Mouse (Mus musculus): ENCODE data around the gene Apeh. TPM values are rescaled to one million over a fixed set of nuclear protein-coding genes. Genes with fewer than 3 reads are reported as not detected.

Apeh gene
- 139 TPM for polyA plus RNA-seq (2017; shearing (Covaris generic))

GRCm38 (mm10) chr9:108094184-108094941, at the start of gene Apeh:
TSS of gene Apeh (minus strand) at chr9:108094606.

GRCm38 (mm10) chr9:108082988-108083431, 11.4 kb downstream of the Apeh start, which contains the start of gene Rnf123:
TSS of gene Rnf123 (minus strand) at chr9:108083346.

GRCm38 (mm10) chr9:108080168-108080567, 14.2 kb downstream of the Apeh start, which contains the start of gene Mst1:
TSS of gene Mst1 (plus strand) at chr9:108080436.

GRCm38 (mm10) chr9:108052885-108053664, 41.3 kb downstream of the Apeh start, which contains the start of gene Amigo3:
TSS of gene Amigo3 (plus strand) at chr9:108053159.

GRCm38 (mm10) chr9:108049016-108049455, 45.4 kb downstream of the Apeh start, which contains the start of gene Gmppb:
TSS of gene Gmppb (plus strand) at chr9:108049242.

Other genes with a start within 250 kb of the Apeh start
- 137 TPM for gene Rbm6, start 221.4 kb downstream of the Apeh start, polyA plus RNA-seq (2017; shearing (Covaris generic))
- gene Mon1a, start 206.5 kb downstream of the Apeh start, polyA plus RNA-seq (2017; shearing (Covaris generic)): 28.1 TPM
- not detected for gene Mst1r, start 187.7 kb downstream of the Apeh start, polyA plus RNA-seq (2017; shearing (Covaris generic))
- not detected for gene Actl11, start 166.1 kb downstream of the Apeh start, polyA plus RNA-seq (2017; shearing (Covaris generic))
- not detected for gene Camkv, start 158.9 kb downstream of the Apeh start, polyA plus RNA-seq (2017; shearing (Covaris generic))
- gene Traip, start 144.5 kb downstream of the Apeh start, polyA plus RNA-seq (2017; shearing (Covaris generic)): 8.0 TPM
- 356 TPM for gene Uba7, start 119.1 kb downstream of the Apeh start, polyA plus RNA-seq (2017; shearing (Covaris generic))
- gene Gm20661, start 111.5 kb downstream of the Apeh start, polyA plus RNA-seq (2017; shearing (Covaris generic)): not detected
- gene Inka1, start 108.7 kb downstream of the Apeh start, polyA plus RNA-seq (2017; shearing (Covaris generic)): 2.0 TPM
- not detected for gene Cdhr4, start 102.1 kb downstream of the Apeh start, polyA plus RNA-seq (2017; shearing (Covaris generic))
- 0.93 TPM for gene Gm20662, start 98.3 kb downstream of the Apeh start, polyA plus RNA-seq (2017; shearing (Covaris generic))
- gene Ip6k1, start 92.1 kb downstream of the Apeh start, polyA plus RNA-seq (2017; shearing (Covaris generic)): 91.0 TPM
- 37.8 TPM for gene Gmppb, start 45.4 kb downstream of the Apeh start, polyA plus RNA-seq (2017; shearing (Covaris generic))
- 4.7 TPM for gene Amigo3, start 41.4 kb downstream of the Apeh start, polyA plus RNA-seq (2017; shearing (Covaris generic))
- 3.8 TPM for gene Mst1, start 14.2 kb downstream of the Apeh start, polyA plus RNA-seq (2017; shearing (Covaris generic))
- 207 TPM for gene Rnf123, start 11.3 kb downstream of the Apeh start, polyA plus RNA-seq (2017; shearing (Covaris generic))
- gene Bsn, start 95.8 kb upstream of the Apeh start, polyA plus RNA-seq (2017; shearing (Covaris generic)): 0.63 TPM
- 9.2 TPM for gene Dag1, start 169.4 kb upstream of the Apeh start, polyA plus RNA-seq (2017; shearing (Covaris generic))
- 3.9 TPM for gene Nicn1, start 195.8 kb upstream of the Apeh start, polyA plus RNA-seq (2017; shearing (Covaris generic))
- gene Amt, start 202.2 kb upstream of the Apeh start, polyA plus RNA-seq (2017; shearing (Covaris generic)): 0.63 TPM
- gene Rhoa, start 211.5 kb upstream of the Apeh start, polyA plus RNA-seq (2017; shearing (Covaris generic)): 397 TPM
- 18.0 TPM for gene Tcta, start 211.6 kb upstream of the Apeh start, polyA plus RNA-seq (2017; shearing (Covaris generic))
- gene Gpx1, start 244.3 kb upstream of the Apeh start, polyA plus RNA-seq (2017; shearing (Covaris generic)): 707 TPM